Mouse (Mus musculus) megakaryocyte, embryonic 14.5 days (primary cell): ENCODE measurements at regions not wholly inside any gene's neighbourhood (a gene's known extent, or its start where the extent isn't known, plus 50 kb on each side); places are given as distances from the start of the nearest gene placed in this dataset.

Source experiments
- FLI1 ChIP-seq: IDR thresholded peaks from 2 replicates; pipeline ENCODE4 v1.6.1; 2012; ENCODE audit warnings: low read length, inconsistent platforms, mixed read lengths
- GATA1 ChIP-seq: IDR thresholded peaks from 3 replicates; pipeline ENCODE4 v1.6.1; 2012; ENCODE audit warnings: mixed read lengths, low read length, inconsistent platforms, borderline replicate concordance

DNA sequence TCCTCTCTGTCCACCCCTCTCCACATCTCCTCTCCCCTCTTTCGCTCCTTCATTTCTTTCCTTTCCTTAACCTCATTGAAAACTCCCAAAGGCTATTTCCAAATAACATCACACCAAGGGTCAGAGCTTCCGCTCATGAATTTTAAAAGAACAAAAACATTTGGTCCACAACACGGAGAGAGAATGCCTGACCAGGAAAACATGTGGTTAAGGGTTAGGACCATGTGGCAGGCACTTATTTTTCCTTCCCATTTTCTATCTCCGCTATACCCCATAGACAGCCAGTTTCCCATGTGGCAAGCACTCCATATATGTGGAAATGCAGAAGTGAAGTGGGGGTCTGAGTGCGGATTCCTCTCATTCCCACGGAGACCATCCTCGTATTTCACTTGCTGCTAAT is 105.2 kb upstream of the Cpm start:
- TF ChIP-seq GATA1 (no peak), FLI1 (no peak)
